35 mouse cellular contexts compared by ENCODE assay signal in genomic region chr2:52394529-52394928, GRCm38 (mm10). TPM values are rescaled to one million over a fixed set of nuclear protein-coding genes. Genes with fewer than 3 reads are reported as not detected.
DNase-seq lines count a peak whose midpoint lies in the region; ATAC-seq and TF ChIP-seq lines count a peak whose summit lies in the region.
"Had no signal": no experiment of that assay in that cellular context is flagged by ENCODE, and none has a peak within 500 bp of the region (broad histone marks: within the 10 kb centered on the region; RNA-seq: fewer than 3 reads in every experiment).

No protein-coding gene starts in this region.

- H3K4me3 ChIP-seq in MEL (ENCODE audit: control insufficient read depth in 1 of 2, insufficient read depth in 1 of 2, low read depth in 2 of 2, low read length in 2 of 2): no peak overlapping the region
- no peak overlapping the region for H3K4me3 ChIP-seq in myocyte
- H3K4me3 ChIP-seq in liver, embryonic 12.5 days: no peak overlapping the region
- H3K4me3 ChIP-seq: embryonic facial prominence, embryonic 15.5 days; forebrain, embryonic 13.5 days; heart, embryonic 10.5 days; heart, embryonic 15.5 days; hindbrain, embryonic 13.5 days; limb, embryonic 10.5 days; limb, embryonic 15.5 days; midbrain, embryonic 12.5 days; neural tube, embryonic 13.5 days had no signal

- no peaks in the 10 kb centered on the region for H3K79me2 ChIP-seq in MEL (ENCODE audit: control insufficient read depth, insufficient read depth, low read length, poor library complexity)
- H3K79me2 ChIP-seq in myocyte (ENCODE audit: control insufficient read depth, insufficient read depth): no peaks in the 10 kb centered on the region

- H3K9me3 ChIP-seq in MEL (replicated peaks; ENCODE audit: insufficient read depth, low read length): no peaks in the 10 kb centered on the region
- no peaks in the 10 kb centered on the region for H3K9me3 ChIP-seq in liver, embryonic 12.5 days (replicated peaks)
- H3K9me3 ChIP-seq: embryonic facial prominence, embryonic 15.5 days; forebrain, embryonic 13.5 days; heart, embryonic 10.5 days; heart, embryonic 15.5 days; hindbrain, embryonic 13.5 days; limb, embryonic 10.5 days; limb, embryonic 15.5 days; midbrain, embryonic 12.5 days; neural tube, embryonic 13.5 days had no signal

- 71% methylated on average over 5 of the region's 5 CpGs for WGBS in liver, embryonic 12.5 days (ENCODE audit: insufficient replicate concordance)

- intact Hi-C loops in heart, postnatal 36 days (cut with DNase I): no loop called here

- H3K27ac ChIP-seq in MEL (ENCODE audit: control insufficient read depth, low read depth, low read length): no peak overlapping the region
- no peak overlapping the region for H3K27ac ChIP-seq in liver, embryonic 12.5 days
- H3K27ac ChIP-seq: embryonic facial prominence, embryonic 15.5 days; forebrain, embryonic 13.5 days; heart, embryonic 10.5 days; heart, embryonic 15.5 days; hindbrain, embryonic 13.5 days; kidney, postnatal 0 days; limb, embryonic 10.5 days; limb, embryonic 15.5 days; liver, embryonic 14.5 days; midbrain, embryonic 12.5 days; neural tube, embryonic 13.5 days had no signal

- H3K9ac ChIP-seq in MEL (ENCODE audit: control insufficient read depth, low read depth, low read length, poor library complexity, severe bottlenecking): no peak overlapping the region
- no peak overlapping the region for H3K9ac ChIP-seq in liver, embryonic 12.5 days
- H3K9ac ChIP-seq: embryonic facial prominence, embryonic 15.5 days; forebrain, embryonic 13.5 days; heart, embryonic 15.5 days; hindbrain, embryonic 13.5 days; limb, embryonic 15.5 days; liver, embryonic 14.5 days; midbrain, embryonic 12.5 days; neural tube, embryonic 13.5 days had no signal

- TF ChIP-seq RAD21 in MEL (IDR thresholded peaks at IDR 0.05; ENCODE audit: low read depth, low read length): no peak

- TF ChIP-seq POLR2A in MEL (IDR thresholded peaks at IDR 0.05; ENCODE audit: control insufficient read depth in 1 of 2, insufficient read depth in 1 of 2, low read depth in 1 of 2, low read length in 2 of 2, poor library complexity in 1 of 2): no peak
- no peak for TF ChIP-seq POLR2A in myocyte (IDR thresholded peaks at IDR 0.05; ENCODE audit: insufficient read length, low read depth)

- peak; percentile 6 to 29 for DNase-seq in frontal cortex, adult 2 months (ENCODE audit: extremely low spot score in 1 of 2, low spot score in 1 of 2)
- DNase-seq in frontal cortex, postnatal 14 days (ENCODE audit: low spot score in 2 of 2): no peak
- DNase-seq in 3T3-L1 (ENCODE audit: low read depth, low spot score) (peak; percentile 38), MEL (ENCODE audit: low read depth, low spot score) (peak; percentile 47)
- DNase-seq in heart, postnatal 36 days: no peak
- DNase-seq: adrenal gland, postnatal 25 days; B cell, adult 2 months; cerebellum, adult 18-20 months; cerebellum, postnatal 10 days; gastrocnemius, postnatal 14 days; heart, postnatal 4 days; kidney, adult 8-10 months; layer of hippocampus, postnatal 36 days; lung, adult 2 months; lung, postnatal 14 days; right cerebral cortex, postnatal 14 days; spleen, adult 18-20 months; thymus, adult 18-20 months; thymus, postnatal 4 days had no signal

- no peak for TF ChIP-seq EP300 in MEL (IDR thresholded peaks at IDR 0.05; ENCODE audit: low read depth in 1 of 2, low read length in 2 of 2)

- no peaks in the 10 kb centered on the region for H3K27me3 ChIP-seq in MEL (ENCODE audit: control insufficient read depth in 1 of 2, insufficient read depth in 2 of 2, low read length in 2 of 2)
- no peaks in the 10 kb centered on the region for H3K27me3 ChIP-seq in myocyte (ENCODE audit: control insufficient read depth, insufficient read depth, insufficient read length)
- no peaks in the 10 kb centered on the region for H3K27me3 ChIP-seq in liver, embryonic 12.5 days (replicated peaks)
- H3K27me3 ChIP-seq: CH12.LX; embryonic facial prominence, embryonic 15.5 days; forebrain, embryonic 13.5 days; heart, embryonic 15.5 days; hindbrain, embryonic 13.5 days; limb, embryonic 15.5 days; midbrain, embryonic 12.5 days; neural tube, embryonic 13.5 days; Patski had no signal

- H3K36me3 ChIP-seq in MEL (ENCODE audit: control insufficient read depth in 1 of 2, insufficient read depth in 2 of 2, low read length in 2 of 2): peaks cover 0 to 5% of the 10 kb centered on the region in 2 experiments; a peak in 2 of 4 replicates
- no peaks in the 10 kb centered on the region for H3K36me3 ChIP-seq in myocyte (ENCODE audit: control insufficient read depth, insufficient read depth)
- H3K36me3 ChIP-seq in liver, embryonic 12.5 days: peaks cover 6% of the 10 kb centered on the region

- H3K4me2 ChIP-seq in myocyte (ENCODE audit: low read depth): peak overlapping the region; percentile 34
- no peak overlapping the region for H3K4me2 ChIP-seq in liver, embryonic 12.5 days
- H3K4me2 ChIP-seq: embryonic facial prominence, embryonic 15.5 days; forebrain, embryonic 13.5 days; heart, embryonic 15.5 days; hindbrain, embryonic 13.5 days; limb, embryonic 15.5 days; midbrain, embryonic 12.5 days; neural tube, embryonic 13.5 days had no signal

- no peak for TF ChIP-seq CTCF in MEL (IDR thresholded peaks at IDR 0.05 in 2 of 3, conservative IDR thresholded peaks at IDR 0.05 in 1 of 3; ENCODE audit: control insufficient read depth in 1 of 3, insufficient read depth in 1 of 3, low read depth in 2 of 3, low read length in 3 of 3, poor library complexity in 1 of 3, severe bottlenecking in 1 of 3)

- peaks cover 5 to 11% of the 10 kb centered on the region in 2 experiments for H3K4me1 ChIP-seq in MEL (ENCODE audit: control insufficient read depth in 1 of 2, insufficient read depth in 2 of 2, low read length in 2 of 2)
- 0 out of 2 replicates have a peak, but pooled peaks cover 3% of the 10 kb centered on the region for H3K4me1 ChIP-seq in liver, embryonic 12.5 days
- H3K4me1 ChIP-seq: embryonic facial prominence, embryonic 15.5 days; forebrain, embryonic 13.5 days; heart, embryonic 10.5 days; heart, embryonic 15.5 days; hindbrain, embryonic 13.5 days; limb, embryonic 10.5 days; limb, embryonic 15.5 days; midbrain, embryonic 12.5 days; neural tube, embryonic 13.5 days had no signal

- no peak overlapping the region for H3ac ChIP-seq in myocyte (ENCODE audit: control insufficient read depth, insufficient read length)

- ATAC-seq in liver, embryonic 12.5 days: no peak
- ATAC-seq: forebrain, embryonic 13.5 days; intestine, embryonic 16.5 days; Patski had no signal

TF ChIP-seq in MEL, 35 proteins besides CTCF, POLR2A, EP300 and RAD21 (continues in another document):
- TF ChIP-seq ELF1 (IDR thresholded peaks at IDR 0.05; ENCODE audit: low read depth, low read length) (no peak), NRF1 (IDR thresholded peaks at IDR 0.05; ENCODE audit: insufficient read depth, low read depth, low read length, poor library complexity, severe bottlenecking) (no peak), CHD1 (IDR thresholded peaks at IDR 0.05; ENCODE audit: low read depth, low read length) (no peak), MAX (IDR thresholded peaks at IDR 0.05; ENCODE audit: low read length) (no peak), TAL1 (IDR thresholded peaks at IDR 0.05; ENCODE audit: low read length) (no peak), E2F4 (IDR thresholded peaks at IDR 0.05; ENCODE audit: borderline replicate concordance, low read depth, low read length) (no peak), MAFK (IDR thresholded peaks at IDR 0.05; ENCODE audit: borderline replicate concordance, low read depth, low read length) (no peak), ETS1 (IDR thresholded peaks at IDR 0.05; ENCODE audit: low read depth, low read length) (no peak), TBP (IDR thresholded peaks at IDR 0.05; ENCODE audit: low read depth, low read length) (no peak), ZNF384 (IDR thresholded peaks at IDR 0.05; ENCODE audit: low read depth, low read length) (no peak), ZMIZ1 (IDR thresholded peaks at IDR 0.05; ENCODE audit: low read depth, low read length) (no peak), ZKSCAN1 (IDR thresholded peaks at IDR 0.05; ENCODE audit: low read depth, low read length) (no peak)

TF ChIP-seq in myocyte, 11 proteins besides CTCF, POLR2A, EP300 and RAD21:
- TF ChIP-seq TCF12 (IDR thresholded peaks at IDR 0.05; ENCODE audit: insufficient read depth, poor library complexity, severe bottlenecking): no peak
- TF ChIP-seq MAX (IDR thresholded peaks at IDR 0.05; ENCODE audit: low read depth): no peak
- TF ChIP-seq POLR2AphosphoS2 (IDR thresholded peaks at IDR 0.05; ENCODE audit: insufficient read length, low read depth): no peak
- TF ChIP-seq E2F4 (IDR thresholded peaks at IDR 0.05; ENCODE audit: insufficient read depth): no peak
- no peak for TF ChIP-seq MYOD1 (IDR thresholded peaks at IDR 0.05; ENCODE audit: control insufficient read depth in 1 of 3, insufficient read length in 2 of 3, low read depth in 2 of 3)
- no peak for TF ChIP-seq MYOG (IDR thresholded peaks at IDR 0.05; ENCODE audit: control insufficient read depth in 1 of 3, insufficient read depth in 1 of 3, insufficient read length in 2 of 3, low read depth in 2 of 3)
- no peak for TF ChIP-seq CEBPB (IDR thresholded peaks at IDR 0.05; ENCODE audit: insufficient read depth, poor library complexity, severe bottlenecking)

RNA-seq across cellular contexts. Expression of gene Neb, which starts 16.3 kb away (rescaled TPM):
- 3.1 and 4.1 TPM in 2 replicates for polyA plus RNA-seq in frontal cortex, adult 2 months (2012; rRNA removed)
- total RNA-seq in MEL (2012; rRNA removed): 0.12 and 0.39 TPM in 2 replicates
- polyA plus RNA-seq in MEL (2012; ENCODE audit: insufficient read depth in 1 of 2, insufficient read length in 2 of 2, low read depth in 1 of 2, low replicate concordance in 2 of 2, missing spikeins in 1 of 2): under 1 TPM in 1 of 2 experiments, not detected in 1; 0.70 TPM
- polyA plus RNA-seq in myocyte (2012; fragmentation: generic; extraction: Trizol): 60.8 TPM
- total RNA-seq in heart, postnatal 36 days (2021): 1 to 10 TPM; 5.2 to 6.7 TPM
- 0.50 and 1.5 TPM in 2 replicates for polyA plus RNA-seq in liver, embryonic 12.5 days (2016; fragmentation: Nextera tagmentation; extraction: Ambion mirVana)

RNA-seq across cellular contexts. Expression of gene Arl5a, which starts 30.2 kb away (rescaled TPM):
- 45.1 and 46.0 TPM in 2 replicates for polyA plus RNA-seq in frontal cortex, adult 2 months (2012; rRNA removed)
- total RNA-seq in MEL (2012; rRNA removed): 12.7 and 14.7 TPM in 2 replicates
- polyA plus RNA-seq in MEL (2012; ENCODE audit: insufficient read depth in 1 of 2, insufficient read length in 2 of 2, low read depth in 1 of 2, low replicate concordance in 2 of 2, missing spikeins in 1 of 2) (10 to 100 TPM; 14.4 to 36.8 TPM), myocyte (2012; fragmentation: generic; extraction: Trizol) (14.6 TPM)
- total RNA-seq in heart, postnatal 36 days (2021): 10 to 100 TPM; 33.8 to 35.0 TPM
- polyA plus RNA-seq in liver, embryonic 12.5 days (2016; fragmentation: Nextera tagmentation; extraction: Ambion mirVana): 48.8 and 50.8 TPM in 2 replicates

Comparison
In these comparisons a context has a peak if more than half of its experiments do, and no peak if none do; other contexts are left out.
1. DNase-seq: peak in frontal cortex, adult 2 months (2 of 2), 3T3-L1 (single experiment) and MEL (single experiment); none in frontal cortex, postnatal 14 days (0 of 2) and heart, postnatal 36 days (0 of 2).
2. RNA of gene Neb, which starts 16.3 kb away (polyA plus RNA-seq): 60.8 TPM in myocyte (single experiment); 3.1 to 4.1 TPM in frontal cortex, adult 2 months, 0.70 TPM in MEL and 0.50 to 1.5 TPM in liver, embryonic 12.5 days; every median in the first group is over 10 times any median in the second.